Mouse (Mus musculus) embryonic stem cell, embryonic (primary cell): ENCODE data around the gene Pgpep1l.

ENCODE experiments used
- CTCF ChIA-PET, 4 experiments: fragments of 300-600 bp in 2 of 4; fragments of 350-600 bp in 2 of 4; sonication (Branson Sonifier 250); formaldehyde crosslinking; loops; one replicate each; lab custom pipeline; 2022; ENCODE audit warnings: inconsistent platforms in 2 of 4; lab: Charles Lee
- POLR2A ChIA-PET, 4 experiments: fragments of 300-600 bp in 2 of 4; fragments of 350-600 bp in 2 of 4; sonication (Branson Sonifier 250); formaldehyde crosslinking; loops; one replicate each; lab custom pipeline; 2022; ENCODE audit warnings: antibody characterized with exemption in 4 of 4, inconsistent platforms in 1 of 4; lab: Charles Lee

The Pgpep1l gene

GRCm38 (mm10) chr7:68287582-68287981 lies 23.5 kb upstream of the Pgpep1l start:
- POLR2A ChIA-PET, result interaction anchor here in 1 of 4 experiments (1.2 kb wide), 1 partner anchor 11 kb away, joined by 3 read pairs; no protein-coding TSS in a partner anchor
- CTCF ChIA-PET, result no interaction called here

- CTCF ChIA-PET, result interaction anchor here in 2 of 4 experiments (0.6 to 0.8 kb wide), 4 partner anchors 13 to 666 kb away, joined by 3 to 13 read pairs (median 5); partner anchors contain the start of gene Pgpep1l (in 1 of the 2)
- POLR2A ChIA-PET, result interaction anchor here (0.6 to 17.6 kb wide), 12 partner anchors 9 to 644 kb away, joined by 3 to 307 read pairs (median 3); partner anchors contain the start of genes Fam169b (in 1 of the 4) and Pgpep1l (in 1 of the 4)
Observed at GRCm38 (mm10) chr7:68286526-68287481, 22.8 kb upstream of the Pgpep1l start.

- ChIA-PET CTCF (interaction anchor here in 1 of 4 experiments (0.7 kb wide), 1 partner anchor 276 kb away, joined by 13 read pairs; no protein-coding TSS in a partner anchor), POLR2A (interaction anchor here (0.7 to 17.6 kb wide), 13 partner anchors 9 to 591 kb away, joined by 3 to 307 read pairs (median 4); partner anchors contain the start of gene Pgpep1l (in 1 of the 4))
Observed at GRCm38 (mm10) chr7:68285851-68286298, 21.8 kb upstream of the Pgpep1l start.

GRCm38 (mm10) chr7:68283776-68284175 lies 19.7 kb upstream of the Pgpep1l start:
- ChIA-PET POLR2A (interaction anchor here in 2 of 4 experiments (1.1 to 17.6 kb wide), 5 partner anchors 10 to 21 kb away, joined by 4 to 307 read pairs (median 4); partner anchors contain the start of genes Pgpep1l (in 2 of the 2) and Fam169b (in 1 of the 2)), CTCF (interaction anchor here in 2 of 4 experiments (0.6 to 1.4 kb wide), 3 partner anchors 19 to 154 kb away, joined by 4 read pairs; no protein-coding TSS in a partner anchor)

GRCm38 (mm10) chr7:68283133-68283520 lies 19.1 kb upstream of the Pgpep1l start:
- CTCF ChIA-PET, result interaction anchor here in 1 of 4 experiments (0.7 kb wide), 1 partner anchor 78 kb away, joined by 4 read pairs; no protein-coding TSS in a partner anchor
- POLR2A ChIA-PET, result interaction anchor here in 2 of 4 experiments (1.3 to 17.6 kb wide), 4 partner anchors 18 to 61 kb away, joined by 4 to 307 read pairs (median 4); partner anchors contain the start of gene Pgpep1l (in 2 of the 2)

- POLR2A ChIA-PET, result interaction anchor here in 2 of 4 experiments (1.3 to 17.6 kb wide), 5 partner anchors 18 to 60 kb away, joined by 3 to 307 read pairs (median 4); partner anchors contain the start of gene Pgpep1l (in 2 of the 2)
Observed at GRCm38 (mm10) chr7:68282304-68283132, 18.5 kb upstream of the Pgpep1l start.

GRCm38 (mm10) chr7:68281341-68281740 lies 17.3 kb upstream of the Pgpep1l start:
- POLR2A ChIA-PET, result interaction anchor here in 2 of 4 experiments (0.8 to 17.6 kb wide), 6 partner anchors 9 to 59 kb away, joined by 3 to 307 read pairs (median 4); partner anchors contain the start of gene Pgpep1l (in 1 of the 2)

More at GRCm38 (mm10) chr7:68282304-68283132, 18.5 kb upstream of the Pgpep1l start:
- CTCF ChIA-PET, result interaction anchor here (0.7 to 1.2 kb wide), 5 partner anchors 11 to 241 kb away, joined by 3 to 5 read pairs (median 3); no protein-coding TSS in a partner anchor

GRCm38 (mm10) chr7:68280352-68280869 lies 16.4 kb upstream of the Pgpep1l start:
- CTCF ChIA-PET, result interaction anchor here (0.5 to 1.8 kb wide), 6 partner anchors 22 to 285 kb away, joined by 3 to 6 read pairs (median 4); no protein-coding TSS in a partner anchor

More at GRCm38 (mm10) chr7:68281341-68281740, 17.3 kb upstream of the Pgpep1l start:
- CTCF ChIA-PET, result interaction anchor here in 3 of 4 experiments (0.6 to 1.8 kb wide), 6 partner anchors 21 to 89 kb away, joined by 3 to 6 read pairs (median 4); no protein-coding TSS in a partner anchor

GRCm38 (mm10) chr7:68279481-68279880 lies 15.4 kb upstream of the Pgpep1l start:
- POLR2A ChIA-PET, result interaction anchor here in 2 of 4 experiments (0.9 to 17.6 kb wide), 11 partner anchors 17 to 159 kb away, joined by 3 to 307 read pairs (median 4); partner anchors contain the start of gene Pgpep1l (in 1 of the 2)
- CTCF ChIA-PET, result interaction anchor here in 2 of 4 experiments (1.4 to 1.8 kb wide), 2 partner anchors 23 kb away, joined by 4 to 5 read pairs; no protein-coding TSS in a partner anchor

More at GRCm38 (mm10) chr7:68280352-68280869, 16.4 kb upstream of the Pgpep1l start:
- POLR2A ChIA-PET, result interaction anchor here in 2 of 4 experiments (0.8 to 17.6 kb wide), 7 partner anchors 8 to 35 kb away, joined by 3 to 307 read pairs (median 4); partner anchors contain the start of gene Pgpep1l (in 1 of the 2)

GRCm38 (mm10) chr7:68278908-68279307 lies 14.9 kb upstream of the Pgpep1l start:
- POLR2A ChIA-PET, result interaction anchor here in 2 of 4 experiments (0.9 to 17.6 kb wide), 10 partner anchors 16 to 158 kb away, joined by 3 to 307 read pairs (median 3); partner anchors contain the start of gene Pgpep1l (in 1 of the 2)
- CTCF ChIA-PET, result no interaction called here

- ChIA-PET POLR2A (interaction anchor here in 3 of 4 experiments (0.8 to 17.6 kb wide), 8 partner anchors 10 to 149 kb away, joined by 3 to 307 read pairs (median 4); partner anchors contain the start of gene Pgpep1l (in 1 of the 3)), CTCF (no interaction called here)
Observed at GRCm38 (mm10) chr7:68278385-68278784, 14.4 kb upstream of the Pgpep1l start.

- ChIA-PET CTCF (interaction anchor here in 3 of 4 experiments (0.5 to 2.8 kb wide), 4 partner anchors 14 to 484 kb away, joined by 3 to 12 read pairs (median 6); partner anchors contain the start of gene Pgpep1l (in 1 of the 3)), POLR2A (interaction anchor here in 3 of 4 experiments (0.6 to 17.6 kb wide), 12 partner anchors 8 to 149 kb away, joined by 3 to 307 read pairs (median 4); partner anchors contain the start of gene Pgpep1l (in 1 of the 3))
Observed at GRCm38 (mm10) chr7:68277897-68278270, 13.9 kb upstream of the Pgpep1l start.

- POLR2A ChIA-PET, result interaction anchor here (0.6 to 17.6 kb wide), 22 partner anchors 9 to 288 kb away, joined by 3 to 307 read pairs (median 4); partner anchors contain the start of gene Pgpep1l (in 2 of the 4)
- CTCF ChIA-PET, result interaction anchor here in 3 of 4 experiments (0.5 to 2.8 kb wide), 6 partner anchors 13 to 484 kb away, joined by 3 to 12 read pairs (median 4); partner anchors contain the start of gene Pgpep1l (in 1 of the 3)
Observed at GRCm38 (mm10) chr7:68277054-68277896, 13.2 kb upstream of the Pgpep1l start.

- ChIA-PET CTCF (interaction anchor here in 2 of 4 experiments (1.2 to 2.8 kb wide), 2 partner anchors 26 to 27 kb away, joined by 3 to 12 read pairs; no protein-coding TSS in a partner anchor), POLR2A (interaction anchor here (0.6 to 17.6 kb wide), 27 partner anchors 8 to 861 kb away, joined by 3 to 307 read pairs (median 4); partner anchors contain the start of genes Pgpep1l (in 2 of the 4) and Igf1r (in 1 of the 4))
Observed at GRCm38 (mm10) chr7:68275838-68276731, 12.1 kb upstream of the Pgpep1l start.
